Mouse (Mus musculus) splenic B cell, adult 2 months (primary cell): Measurements from ENCODE around the gene Ak2.
A peak's percentile ranks its signal among the peaks of the same experiment; 100 is the strongest.

Source experiments
- DNase-seq: peaks from one replicate; pipeline ENCODE4 v3.0.0-alpha.2; 2011; ENCODE audit warnings: low read depth, low spot score
- H3K27me3 ChIP-seq: 2 replicates; pipeline ENCODE4 v1.6.1; 2012; ENCODE audit warnings: mild to moderate bottlenecking, low read length, moderate library complexity, mixed read lengths; ENCODE audit not compliant: control insufficient read depth, poor library complexity, insufficient read depth, severe bottlenecking
- H3K36me3 ChIP-seq: 2 replicates; pipeline ENCODE4 v1.6.1; 2012; ENCODE audit warnings: mild to moderate bottlenecking, low read length, moderate library complexity, mixed read lengths; ENCODE audit not compliant: control insufficient read depth, poor library complexity, insufficient read depth, severe bottlenecking

The Ak2 gene

GRCm38 (mm10) chr4:129055562-129055961 is 63.8 kb downstream of the Ak2 start:
- Histone ChIP-seq H3K27me3 (no peaks in the 10 kb centered on the region), H3K36me3 (no peaks in the 10 kb centered on the region)
- DNase-seq, result no peak

- DNase-seq, result peak; percentile 97
- Histone ChIP-seq H3K36me3 (no peaks in the 10 kb centered on the region), H3K27me3 (no peaks in the 10 kb centered on the region)
Observed at GRCm38 (mm10) chr4:129057533-129058206, 65.9 kb downstream of the Ak2 start.

- no peaks in the 10 kb centered on the region for H3K36me3 ChIP-seq
- DNase-seq, result peak; percentile 54
- H3K27me3 ChIP-seq, result no peaks in the 10 kb centered on the region
Observed at GRCm38 (mm10) chr4:129058207-129059092, 66.7 kb downstream of the Ak2 start, which contains the start of gene Rnf19b. Gene Rnf19b, plus strand, starts transcription at chr4:129058271.

- peak; percentile 50 for DNase-seq
- Histone ChIP-seq H3K27me3 (no peaks in the 10 kb centered on the region), H3K36me3 (no peaks in the 10 kb centered on the region)
Observed at GRCm38 (mm10) chr4:129059125-129059551, 67.4 kb downstream of the Ak2 start.

GRCm38 (mm10) chr4:129059922-129060321 is 68.2 kb downstream of the Ak2 start:
- DNase-seq, result peak; percentile 65
- Histone ChIP-seq H3K36me3 (no peaks in the 10 kb centered on the region), H3K27me3 (no peaks in the 10 kb centered on the region)
